Mouse (Mus musculus) spleen, postnatal 4 days (tissue): Measurements from ENCODE around the gene Auh.

ENCODE experiments used
- DNase-seq, 2 experiments: peaks; one replicate each; pipeline ENCODE4 v3.0.0; 2022; ENCODE audit warnings: low spot score in 2 of 2

Auh gene

DNA sequence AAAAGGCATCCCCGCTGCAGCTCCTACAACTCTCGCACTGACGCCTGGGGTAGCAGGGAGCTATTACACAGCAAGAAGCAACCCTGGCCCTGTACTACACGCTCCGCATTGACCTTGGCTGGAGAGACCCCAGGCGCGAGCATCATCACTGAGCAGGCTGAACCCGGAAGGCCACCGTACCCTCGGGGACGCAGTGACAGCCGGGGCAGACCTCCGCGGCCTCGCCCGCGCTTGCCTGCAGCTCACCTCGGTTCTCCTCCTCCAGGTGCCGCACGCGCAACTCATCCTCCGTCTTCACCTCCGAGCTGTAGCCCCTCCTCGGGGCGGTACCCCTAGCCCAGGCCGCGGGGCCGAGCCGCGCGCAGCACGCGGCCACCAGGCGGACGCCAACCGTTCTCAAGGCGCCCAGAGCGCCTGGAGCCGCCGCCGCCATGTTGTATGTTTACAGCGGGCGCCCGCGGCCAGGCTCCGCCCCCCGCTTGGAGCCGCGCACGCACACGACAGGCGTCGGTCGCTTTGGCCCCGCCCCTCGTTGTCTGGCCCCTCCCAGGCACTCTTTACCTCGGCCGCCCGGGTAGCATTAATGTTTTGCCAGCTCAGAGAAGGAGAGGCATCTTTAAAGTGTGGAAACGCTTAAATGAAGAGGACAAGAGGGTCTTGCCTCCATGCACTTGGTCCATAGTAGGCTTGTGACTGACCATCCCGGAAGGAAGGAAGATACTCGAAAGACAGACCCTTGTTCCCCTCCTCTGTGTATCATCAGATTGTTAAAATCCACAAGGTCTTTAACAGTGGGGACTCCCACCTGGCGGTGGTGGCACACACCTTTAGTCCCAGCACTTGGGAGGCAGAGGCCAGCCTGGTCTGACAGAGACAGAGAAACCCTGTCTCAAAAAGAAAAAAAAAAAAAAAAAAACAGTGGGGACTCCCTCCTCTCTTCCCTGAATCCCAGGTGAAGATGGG is at the start of gene Auh:
Gene Auh, minus strand, starts transcription at position 473 of the 963 bp plus-strand sequence.
- peak; percentile 89 to 96 for DNase-seq

DNA sequence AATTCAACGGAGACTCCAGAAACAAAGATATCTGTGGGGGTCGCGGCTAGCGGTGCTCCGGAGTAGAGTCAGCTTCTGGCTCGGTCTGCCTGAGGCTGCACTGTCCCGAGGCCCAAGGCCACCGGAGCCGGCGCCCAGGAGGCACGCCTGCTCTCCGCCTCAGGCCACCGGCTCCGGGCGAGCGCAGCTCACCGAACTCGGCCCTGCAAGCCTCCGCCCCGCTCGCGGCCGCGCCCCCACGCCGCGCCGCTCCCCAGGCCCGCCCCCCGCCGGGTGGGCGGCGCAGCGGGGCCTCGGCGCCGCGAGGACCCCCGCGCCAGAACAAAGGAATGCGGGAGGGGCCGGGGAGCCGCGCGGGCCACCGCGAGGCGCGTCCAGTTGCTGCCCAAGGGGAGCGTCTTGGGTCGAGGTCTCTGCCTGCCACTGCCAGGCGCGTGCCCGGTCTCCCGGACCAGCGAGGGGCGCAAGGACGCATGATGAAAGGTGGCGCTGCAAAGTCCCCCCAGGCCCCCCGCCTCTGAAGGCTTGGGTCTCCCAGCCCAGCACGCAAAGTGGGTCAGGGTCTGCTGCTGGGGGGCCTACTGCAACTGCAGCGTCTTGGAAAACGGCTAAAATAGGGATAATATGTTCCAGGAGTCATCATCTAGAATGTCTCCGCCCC is 49.0 kb upstream of the Auh start:
- no peak for DNase-seq

DNA sequence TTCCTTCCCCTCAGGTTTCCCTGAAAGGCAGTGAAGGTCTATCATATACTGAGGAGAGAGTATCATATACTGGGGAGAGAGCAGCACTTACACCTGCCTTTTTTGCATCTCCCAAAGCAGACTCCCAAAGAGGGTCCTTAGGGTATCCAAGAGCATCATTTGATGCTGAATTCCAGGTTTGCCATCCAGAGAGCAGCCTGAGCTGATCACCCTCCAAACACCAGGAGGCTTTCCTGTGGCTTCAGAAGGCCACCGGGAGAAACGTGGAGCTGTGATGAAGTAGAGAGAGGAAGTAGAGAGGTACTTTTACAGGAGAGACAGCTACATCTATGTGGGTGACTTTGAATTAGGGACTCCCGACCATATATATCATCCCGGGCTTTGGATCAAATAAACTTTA is 48.3 kb upstream of the Auh start:
- DNase-seq = no peak

DNA sequence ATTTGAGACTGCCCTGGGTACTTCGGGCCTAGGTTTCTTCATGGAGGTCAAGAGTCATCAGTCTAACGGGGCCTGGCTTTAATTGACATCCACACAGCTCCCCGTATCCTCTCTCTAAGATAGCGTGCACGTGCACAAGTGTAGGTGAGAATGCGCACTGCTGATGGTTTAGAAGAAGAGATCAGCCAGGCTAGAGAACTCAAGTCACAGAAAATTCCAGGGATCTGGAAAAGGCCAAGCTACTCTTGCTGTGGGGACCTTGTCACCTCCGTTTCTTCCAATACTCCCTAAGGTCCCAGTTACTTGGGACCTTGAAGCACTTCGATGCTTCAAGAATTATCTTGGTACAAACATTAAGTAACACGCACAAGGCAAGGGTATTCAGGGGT is 47.7 kb upstream of the Auh start:
- DNase-seq = no peak

DNA sequence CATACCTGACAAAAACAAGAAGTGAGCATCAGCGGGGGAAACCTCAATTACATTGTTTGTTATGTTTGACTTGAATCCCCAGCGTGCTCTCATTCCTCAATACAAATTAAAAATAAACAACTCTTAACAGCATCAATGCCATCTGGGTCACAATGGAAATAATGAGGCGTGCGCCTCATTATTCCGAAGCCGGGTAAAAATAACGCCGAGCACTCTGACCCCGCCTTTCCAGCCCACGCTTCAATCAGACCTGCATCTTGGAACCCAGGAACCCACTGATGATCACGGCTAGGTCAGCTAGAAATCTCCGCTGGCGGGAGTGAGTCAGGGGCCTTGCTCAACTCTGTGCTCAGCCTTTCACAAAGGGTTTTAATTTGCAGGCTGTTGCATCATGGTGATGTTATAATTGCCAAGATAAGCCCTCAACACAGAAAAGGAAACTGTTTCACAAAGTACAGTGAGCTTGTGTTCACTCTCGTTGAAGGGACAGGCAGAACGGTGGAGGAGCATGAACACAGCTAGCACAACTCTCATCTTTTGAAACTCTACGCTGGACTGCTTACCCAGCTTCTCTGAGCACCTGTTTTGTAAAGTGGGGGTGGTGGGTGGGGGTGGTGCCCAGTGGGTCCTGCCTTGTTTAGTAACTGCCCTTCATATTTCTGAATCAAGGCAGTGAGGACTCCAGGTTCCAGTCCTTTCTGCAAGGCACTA is 47.2 kb upstream of the Auh start:
- no peak for DNase-seq

DNA sequence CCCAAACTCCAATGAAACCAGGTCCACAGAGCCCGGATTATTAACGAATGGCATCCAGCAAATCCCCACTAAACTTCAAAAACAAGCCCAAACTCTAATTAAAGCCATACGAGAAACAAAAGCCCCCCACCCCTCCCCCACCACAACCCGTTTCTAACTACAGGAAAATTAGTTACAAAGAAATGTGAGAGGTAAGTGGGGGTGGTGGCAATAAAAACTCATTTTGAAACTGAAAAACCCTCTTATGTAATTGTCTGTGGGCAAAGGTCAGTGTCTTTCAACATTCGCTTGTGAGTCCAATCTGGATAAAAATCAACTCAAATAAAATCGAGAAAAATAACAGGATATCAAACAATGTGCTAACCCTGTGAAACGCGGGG is 46.6 kb upstream of the Auh start:
- no peak for DNase-seq

DNA sequence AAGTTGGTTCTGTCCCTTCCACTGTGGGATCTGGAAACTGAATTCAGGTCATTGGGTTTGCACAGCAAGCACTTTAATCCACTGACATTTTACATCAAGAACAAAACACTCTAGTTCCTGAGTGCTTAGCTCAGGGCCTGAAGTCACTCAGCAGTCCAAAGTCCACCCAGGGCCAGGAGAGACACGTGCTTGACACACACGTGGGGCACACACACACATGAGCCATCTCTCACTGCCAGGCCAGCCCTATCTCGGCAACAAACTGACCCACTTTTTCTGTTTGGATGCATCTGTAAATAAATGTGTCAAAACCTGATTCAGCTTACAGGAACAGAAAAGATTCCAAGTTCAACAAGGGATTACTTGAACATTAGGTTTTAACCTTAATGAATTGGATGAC is 45.2 kb upstream of the Auh start:
- no peak for DNase-seq

DNA sequence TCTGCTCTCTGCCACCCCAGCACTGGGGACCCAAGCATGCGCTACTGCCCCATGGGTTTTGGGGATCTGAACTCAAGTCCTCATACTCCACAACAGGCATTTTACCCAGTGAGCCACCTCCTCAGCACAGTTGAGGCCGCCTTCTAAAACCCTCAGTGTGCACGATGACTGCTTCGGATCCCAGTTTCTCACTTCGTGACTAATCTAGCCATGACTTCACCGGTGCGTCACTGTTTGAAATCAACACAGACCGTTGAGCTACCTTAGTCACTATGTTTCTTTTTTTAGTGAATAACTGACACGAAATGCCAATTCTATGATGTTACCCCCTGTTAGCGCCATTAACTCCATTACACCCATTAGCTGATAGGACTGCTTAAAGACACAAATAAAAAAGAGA is 43.9 kb upstream of the Auh start:
- DNase-seq = no peak

DNA sequence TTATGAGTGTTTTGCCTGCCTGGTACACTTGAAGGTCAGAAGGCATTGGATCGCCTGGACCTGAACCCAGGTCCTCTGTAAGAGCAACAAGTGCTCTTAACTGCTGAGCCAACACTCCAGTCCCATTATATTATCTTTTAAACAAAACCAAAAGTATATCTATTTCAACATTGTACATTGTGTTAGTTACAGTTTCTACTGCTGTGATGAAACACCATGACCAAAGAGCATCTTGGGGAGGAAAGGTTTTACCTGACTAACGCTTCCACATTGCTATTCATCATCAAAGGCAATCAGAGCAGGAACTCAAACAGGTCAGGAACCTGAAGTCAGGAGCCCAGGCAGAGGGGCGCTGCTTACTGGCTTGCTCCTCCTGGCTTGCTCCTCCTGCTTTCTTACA is 43.1 kb upstream of the Auh start:
- DNase-seq = no peak

DNA sequence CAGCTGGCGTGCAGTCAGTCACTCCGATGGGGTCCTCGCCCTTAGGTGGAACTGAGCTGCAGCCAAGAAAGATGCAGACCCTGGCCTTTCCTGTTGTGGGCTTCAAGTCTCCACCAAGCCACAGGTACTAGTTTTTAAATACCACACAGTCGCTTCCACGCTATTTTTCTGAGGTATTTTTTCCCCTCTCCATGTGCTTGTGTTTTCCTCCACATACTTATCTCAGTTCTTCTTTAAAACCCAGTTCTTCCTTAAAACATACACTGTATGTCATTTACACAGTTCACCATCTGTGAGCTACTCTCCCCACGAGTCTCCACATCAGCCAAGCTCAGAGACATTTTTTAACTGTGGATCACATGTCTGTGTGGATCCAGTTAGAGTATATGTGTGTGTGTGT is 41.4 kb upstream of the Auh start:
- DNase-seq = no peak

DNA sequence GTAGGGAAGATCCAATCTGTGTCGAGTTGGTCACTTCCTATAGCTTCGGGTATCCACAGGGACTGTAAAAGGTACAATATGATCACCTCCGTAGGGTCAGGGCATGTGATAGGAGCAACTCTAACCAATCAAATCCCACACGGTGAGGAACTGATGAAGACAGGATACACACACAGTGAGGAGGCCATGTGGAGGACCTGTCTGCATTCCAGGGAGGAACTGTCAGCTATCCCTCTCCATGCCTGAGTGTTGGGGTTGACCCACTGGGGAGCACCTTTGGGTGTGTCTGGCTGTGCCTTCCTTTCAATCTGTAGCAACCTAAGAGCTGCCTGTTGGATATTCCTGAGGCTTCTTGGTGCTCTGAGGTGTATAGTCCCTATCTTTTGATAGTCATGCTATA is 33.4 kb upstream of the Auh start:
- no peak for DNase-seq

DNA sequence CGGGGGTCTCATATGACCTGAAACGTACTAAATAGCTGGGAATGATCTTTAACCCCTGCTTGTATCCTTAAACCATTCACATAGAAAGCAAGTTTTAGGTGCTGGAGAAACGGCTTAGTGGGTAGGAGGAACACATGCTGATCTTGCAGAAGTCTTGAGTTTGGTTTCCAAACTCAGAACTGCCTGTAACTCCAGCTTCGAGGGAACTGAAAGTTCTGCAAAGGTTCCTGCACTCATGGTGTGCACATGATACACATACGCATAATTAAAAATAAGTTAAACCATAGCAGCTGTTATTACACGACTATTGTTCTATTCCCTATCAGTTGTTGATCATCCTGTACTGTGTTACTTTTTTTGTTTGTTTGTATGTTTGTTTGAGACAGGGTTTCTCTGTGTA is 32.9 kb upstream of the Auh start:
- DNase-seq = no peak

DNA sequence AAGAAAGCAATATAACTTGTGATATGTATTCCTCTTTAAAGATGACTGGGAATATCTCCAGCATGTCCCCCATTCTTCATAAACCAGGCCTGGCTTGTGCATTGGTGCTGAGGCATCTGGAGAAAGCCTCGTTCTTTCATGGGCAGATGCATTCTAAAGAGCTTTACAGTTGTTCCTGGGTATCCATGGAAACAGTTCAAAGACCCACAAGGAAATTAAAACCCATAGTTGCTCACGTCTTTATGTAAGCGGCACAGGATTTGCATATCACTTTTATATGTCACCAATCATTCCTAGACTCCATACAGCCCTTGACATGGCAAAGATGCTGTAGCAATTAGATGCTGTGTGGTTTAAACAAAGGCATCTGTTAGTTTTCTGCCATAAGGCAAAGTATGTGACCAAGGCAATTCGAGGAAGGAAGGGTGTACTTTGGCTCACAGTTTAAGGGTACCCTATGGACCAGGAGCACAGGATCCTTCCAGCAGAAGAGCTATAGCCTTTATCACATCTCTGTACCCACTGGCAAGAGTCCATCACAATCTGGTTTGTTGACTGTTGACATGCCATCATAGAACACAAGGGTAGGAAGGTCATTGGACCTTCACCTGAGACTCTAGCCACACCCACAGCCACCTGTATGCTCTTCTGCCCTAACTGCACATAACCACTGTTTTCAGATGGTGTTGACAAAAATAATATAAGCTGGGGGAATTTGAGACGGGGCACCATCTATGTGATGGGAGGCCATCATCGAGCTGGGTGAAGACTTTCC is 24.5 kb upstream of the Auh start:
- no peak for DNase-seq

DNA sequence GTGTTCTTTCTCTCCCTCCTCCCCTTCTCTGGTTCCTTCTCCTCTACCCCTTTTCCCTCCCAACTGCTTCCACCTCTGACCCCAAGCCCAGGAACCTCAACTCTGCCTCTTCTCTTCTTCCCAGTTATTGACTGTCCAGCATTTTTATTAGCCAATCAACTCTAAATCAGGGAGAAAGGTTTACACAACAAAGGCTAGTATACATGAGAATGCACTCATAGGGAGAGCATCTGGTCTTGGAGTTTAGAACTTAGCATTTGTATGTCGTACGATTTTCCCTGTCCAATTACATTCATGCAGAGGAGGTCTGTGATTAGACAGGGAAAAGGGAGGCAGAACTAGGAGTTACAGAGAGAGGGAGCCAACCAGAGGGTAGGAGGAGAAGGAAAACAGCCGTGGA is 19.7 kb upstream of the Auh start:
- no peak for DNase-seq

DNA sequence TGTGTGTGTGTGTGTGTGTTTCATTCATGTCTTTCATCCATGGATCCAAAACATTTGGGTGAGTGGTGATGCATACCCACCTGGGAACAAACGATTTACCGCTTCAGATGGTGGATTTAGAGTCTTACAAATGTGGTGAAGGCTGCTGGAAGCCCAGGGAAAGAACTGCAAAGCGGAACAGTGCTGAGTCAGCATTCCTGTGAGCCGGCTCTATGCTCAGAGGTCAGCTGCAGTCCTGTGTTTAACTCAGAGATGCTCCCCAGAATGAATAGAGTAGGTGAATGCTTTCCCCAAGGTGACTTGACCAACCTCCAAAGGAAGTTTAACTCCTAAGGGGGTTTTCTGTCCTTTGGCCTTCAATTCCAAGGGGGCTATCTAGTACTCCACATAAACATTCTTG is 18.1 kb upstream of the Auh start:
- no peak for DNase-seq

DNA sequence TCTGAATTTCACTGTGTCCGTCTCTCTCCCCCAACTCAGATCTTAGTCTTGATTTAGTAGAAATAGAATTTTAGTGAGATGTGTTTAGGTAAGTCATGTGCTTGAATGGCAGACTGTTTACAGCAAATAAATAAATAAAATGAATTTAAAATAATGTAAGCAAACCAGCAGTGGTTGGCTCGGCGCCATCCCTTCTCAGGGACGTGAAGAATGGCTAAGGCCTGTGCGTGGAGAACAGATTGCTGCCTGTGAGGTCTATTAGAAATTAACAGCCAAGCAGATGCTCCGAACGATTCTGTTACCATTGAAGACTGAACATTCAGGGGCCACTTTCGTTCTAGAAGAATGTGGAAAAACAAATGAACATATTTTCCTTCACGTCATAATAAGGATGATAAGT is 16.3 kb upstream of the Auh start:
- no peak for DNase-seq

DNA sequence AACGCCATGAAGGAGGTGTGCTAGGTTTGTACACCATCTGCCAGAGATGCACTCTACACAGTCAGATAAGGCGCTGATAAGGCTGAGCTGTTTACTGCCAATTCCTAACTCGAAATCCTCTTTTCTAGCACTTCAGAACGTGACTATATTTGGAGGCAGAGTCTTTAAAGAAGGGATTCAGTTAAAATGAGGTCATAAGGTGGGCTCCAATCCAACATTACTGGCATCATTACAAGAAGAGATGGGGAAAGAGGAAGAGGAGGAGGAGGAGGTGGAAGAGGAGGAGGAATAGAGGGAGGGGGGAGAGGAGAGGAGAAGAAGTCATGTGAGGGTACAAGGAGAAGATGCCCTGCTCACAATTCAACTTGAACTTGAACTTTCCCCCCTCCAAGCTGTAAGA is 14.6 kb upstream of the Auh start:
- no peak for DNase-seq

DNA sequence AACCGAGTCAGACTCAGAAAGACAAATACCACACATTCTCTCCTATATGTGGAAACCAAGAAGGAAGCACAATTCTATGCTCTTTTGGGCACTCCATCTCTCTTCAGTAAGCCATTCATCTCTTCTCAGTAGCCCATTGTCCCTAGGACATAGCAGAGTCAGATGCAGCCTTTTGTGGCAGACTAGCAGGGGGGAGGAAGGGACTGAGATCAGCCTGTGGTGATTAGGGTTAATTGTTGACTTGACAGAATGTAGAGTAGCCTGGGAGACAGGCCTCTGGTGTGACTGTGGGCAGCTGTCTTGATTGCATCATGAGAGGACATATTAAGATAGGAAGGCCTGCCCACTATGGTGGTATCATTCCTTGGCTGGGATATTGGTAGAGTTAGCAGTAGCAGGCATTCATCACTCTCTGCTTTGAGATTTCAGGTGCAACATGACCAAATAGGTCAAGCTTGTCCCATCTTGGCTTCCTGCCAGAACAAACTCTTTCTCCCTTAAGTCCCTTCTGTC is 13.5 kb upstream of the Auh start:
- DNase-seq = no peak

DNA sequence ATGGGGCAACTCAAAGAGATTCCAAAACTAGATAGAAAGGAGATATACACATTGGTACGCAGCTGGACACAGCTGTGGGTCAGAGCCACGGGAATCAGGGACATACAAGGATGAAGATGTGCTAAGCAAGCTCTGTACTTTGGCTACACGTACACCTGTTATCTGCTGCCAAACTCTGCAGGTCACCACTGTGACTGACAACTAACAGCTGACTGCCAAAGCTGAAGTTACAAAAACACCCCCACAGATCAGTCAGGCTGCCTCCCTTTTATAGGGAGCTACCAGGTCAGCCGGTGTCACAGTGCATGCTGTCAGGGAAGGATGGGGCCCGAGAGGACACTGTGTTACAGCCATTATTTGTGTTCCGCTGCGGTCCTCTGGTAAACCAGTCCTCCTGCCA is 11.5 kb upstream of the Auh start:
- no peak for DNase-seq

DNA sequence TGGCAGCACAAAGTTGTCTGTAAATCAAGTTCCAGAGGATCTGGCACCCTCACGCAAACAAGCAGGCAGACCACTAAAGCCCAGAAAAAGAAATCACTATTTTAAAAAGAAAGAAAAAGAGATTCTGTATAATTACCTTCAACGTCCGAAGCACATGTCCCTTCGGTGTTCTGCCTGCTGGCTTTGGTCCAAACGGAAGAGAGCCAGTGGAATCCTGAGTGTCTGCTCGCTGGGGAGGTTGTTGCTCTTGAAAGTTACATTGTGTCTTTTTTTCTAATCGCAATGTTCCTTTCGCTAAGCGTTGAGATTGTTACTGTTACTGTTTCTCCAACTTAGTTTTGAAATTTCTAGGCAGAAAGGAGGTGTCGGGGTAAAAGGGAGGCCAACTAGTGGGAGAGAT is 1.1 kb upstream of the Auh start:
- no peak for DNase-seq

DNA sequence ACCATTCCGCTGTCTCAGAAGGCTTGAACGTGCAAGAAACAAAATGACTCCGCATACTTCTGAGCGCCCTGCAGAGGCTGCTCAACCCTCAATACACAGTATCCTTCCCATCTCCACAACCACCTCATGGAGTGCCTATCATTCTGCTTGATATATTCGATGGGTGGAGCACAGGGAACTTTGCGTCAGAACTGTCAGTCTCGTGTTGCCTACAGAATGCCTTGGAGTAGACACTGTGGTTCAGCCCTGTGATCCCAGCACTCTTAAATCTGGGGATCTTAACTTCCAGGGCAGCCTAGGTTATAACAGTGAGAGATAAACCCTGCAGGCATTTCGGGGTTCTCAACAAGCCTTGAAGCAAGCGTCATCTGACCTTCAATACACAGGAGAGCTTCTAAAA is 1.1 kb downstream of the Auh start:
- no peak for DNase-seq

DNA sequence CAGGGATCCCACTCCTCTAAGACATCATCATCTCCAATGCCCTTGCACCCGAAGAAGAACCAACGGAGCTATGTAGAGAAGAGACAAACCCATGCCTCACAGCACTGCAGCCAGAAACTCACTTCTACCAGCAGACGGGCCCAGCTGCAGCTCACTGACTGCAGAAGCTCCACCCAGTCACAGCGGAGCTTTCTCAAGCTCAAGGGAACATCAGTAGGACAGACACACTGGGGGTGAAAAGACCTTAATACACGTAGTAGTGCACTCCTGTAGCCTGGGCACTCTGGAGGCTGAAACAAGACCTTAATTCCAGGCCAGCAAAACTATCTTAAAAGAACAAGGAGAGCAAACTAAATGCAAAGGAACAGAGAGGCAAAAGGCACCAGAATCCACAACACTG is 5.0 kb downstream of the Auh start:
- DNase-seq = no peak
